Mouse (Mus musculus) cerebellum, adult 2 months (tissue): ENCODE results near the gene Skap2.

ENCODE experiments used
- CTCF ChIP-seq: fragments of 200-500 bp; IDR thresholded peaks from 2 replicates; pipeline ENCODE4 v1.5.1; 2011; ENCODE audit warnings: low read depth, mild to moderate bottlenecking, control low read depth, low read length, moderate library complexity, borderline replicate concordance; ENCODE audit not compliant: insufficient read depth
- POLR2A ChIP-seq: fragments of 200-500 bp; IDR thresholded peaks from 2 replicates; pipeline ENCODE4 v1.6.1; 2011; ENCODE audit warnings: low read length, control low read depth, borderline replicate concordance; ENCODE audit not compliant: insufficient read depth

- TF ChIP-seq POLR2A (no peak), CTCF (no peak)
Observed at GRCm38 (mm10) chr6:51860300-51860699, 152.0 kb downstream of the Skap2 start.
